ENCODE assay signal across 8 mouse cellular contexts in the genomic region with DNA sequence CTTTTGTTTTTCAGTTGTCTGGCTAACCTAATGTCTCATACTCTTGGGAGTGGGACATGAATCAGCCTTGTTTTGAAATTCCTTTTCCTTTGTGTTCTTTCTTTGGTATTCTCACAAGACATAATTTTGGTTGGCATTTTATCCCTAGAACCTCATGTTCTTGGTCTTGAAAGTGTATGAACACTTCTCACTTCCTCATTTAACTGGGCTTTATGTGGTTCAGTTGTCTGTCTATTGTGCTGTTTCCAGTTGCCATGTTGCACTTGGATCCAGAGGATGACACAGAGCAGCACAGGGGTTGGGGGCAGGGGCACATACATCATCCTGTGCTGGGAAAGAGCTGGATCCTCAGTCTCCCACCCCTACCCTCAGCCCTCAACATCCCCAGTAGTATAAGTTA. TPM values are rescaled to one million over a fixed set of nuclear protein-coding genes. Genes with fewer than 3 reads are reported as not detected.
A peak's percentile ranks its signal among the peaks of the same experiment; 100 is the strongest.
DNase-seq lines count a peak whose midpoint lies in the region; ATAC-seq lines count a peak whose summit lies in the region.

No protein-coding gene starts in this region.

- no peaks in the 10 kb centered on the region for H3K9me3 ChIP-seq in kidney, embryonic 16.5 days (ENCODE audit: low read length)
- no peaks in the 10 kb centered on the region for H3K9me3 ChIP-seq in hindbrain, embryonic 12.5 days (replicated peaks)
- no peaks in the 10 kb centered on the region for H3K9me3 ChIP-seq in midbrain, embryonic 14.5 days (ENCODE audit: control insufficient read depth, low read length)

- H3K36me3 ChIP-seq in kidney, embryonic 16.5 days (ENCODE audit: insufficient read depth, low read length) = no peaks in the 10 kb centered on the region
- 0 out of 2 replicates have a peak, but pooled peaks cover 7% of the 10 kb centered on the region for H3K36me3 ChIP-seq in hindbrain, embryonic 12.5 days
- 0 out of 2 replicates have a peak, but pooled peaks cover 3% of the 10 kb centered on the region for H3K36me3 ChIP-seq in midbrain, embryonic 14.5 days (ENCODE audit: control insufficient read depth, insufficient read depth, low read length)

- no peak for ATAC-seq in kidney, embryonic 16.5 days (ENCODE audit: low FRiP score, low TSS enrichment)
- no peak for ATAC-seq in hindbrain, embryonic 12.5 days (ENCODE audit: low FRiP score)
- no peak for ATAC-seq in midbrain, embryonic 14.5 days (ENCODE audit: low FRiP score, low TSS enrichment)

- H3K27me3 ChIP-seq in kidney, embryonic 16.5 days (ENCODE audit: insufficient read depth, low read length) = no peaks in the 10 kb centered on the region
- H3K27me3 ChIP-seq in hindbrain, embryonic 12.5 days = no peaks in the 10 kb centered on the region
- no peaks in the 10 kb centered on the region for H3K27me3 ChIP-seq in midbrain, embryonic 14.5 days (ENCODE audit: control insufficient read depth, insufficient read depth, low read length)

- peak overlapping the region; percentile 80 for H3K4me2 ChIP-seq in kidney, embryonic 16.5 days (replicated peaks; ENCODE audit: low read depth, low read length)
- H3K4me2 ChIP-seq in hindbrain, embryonic 12.5 days (replicated peaks) = peak overlapping the region; percentile 66
- peak overlapping the region; percentile 82 for H3K4me2 ChIP-seq in midbrain, embryonic 14.5 days (ENCODE audit: low read length)

- H3K4me1 ChIP-seq in kidney, embryonic 16.5 days (ENCODE audit: insufficient read depth, low read length) = peaks cover 14% of the 10 kb centered on the region
- H3K4me1 ChIP-seq in brown adipose tissue, adult 24 weeks (ENCODE audit: control insufficient read depth, insufficient read depth, insufficient read length, low read length) = peaks cover 5% of the 10 kb centered on the region; the same call in 1 of the 2 replicates
- H3K4me1 ChIP-seq in hindbrain, embryonic 12.5 days = peaks cover 20% of the 10 kb centered on the region
- peaks cover 28% of the 10 kb centered on the region for H3K4me1 ChIP-seq in midbrain, embryonic 14.5 days (ENCODE audit: control insufficient read depth, insufficient read depth, low read length)

- H3K9ac ChIP-seq in kidney, embryonic 16.5 days (replicated peaks; ENCODE audit: low read length) = 0 out of 2 replicates have a peak overlapping the region, but pooled peaks have one; percentile 27
- peak overlapping the region; percentile 28; the same call in 1 of the 2 replicates for H3K9ac ChIP-seq in hindbrain, embryonic 12.5 days
- no peak overlapping the region; the same call in 1 of the 2 replicates for H3K9ac ChIP-seq in midbrain, embryonic 14.5 days (replicated peaks; ENCODE audit: low read length)

- no peak for DNase-seq in kidney, postnatal 36 days
- no peak for DNase-seq in midbrain, embryonic 14.5 days
- no peak for DNase-seq in gastrocnemius, postnatal 10 days
- DNase-seq in left cerebral cortex, adult 18-20 months (ENCODE audit: low spot score in 2 of 2) = no peak
- DNase-seq in retina, embryonic 14.5 days (ENCODE audit: low spot score) = no peak

- peak overlapping the region; percentile 4; the same call in 1 of the 2 replicates for H3K4me3 ChIP-seq in kidney, embryonic 16.5 days (ENCODE audit: low read length)
- H3K4me3 ChIP-seq in brown adipose tissue, adult 24 weeks (ENCODE audit: insufficient read depth, low read depth, low read length) = no peak overlapping the region
- peak overlapping the region; percentile 55 for H3K4me3 ChIP-seq in hindbrain, embryonic 12.5 days
- no peak overlapping the region for H3K4me3 ChIP-seq in midbrain, embryonic 14.5 days (replicated peaks; ENCODE audit: low read depth, low read length)

- no peak overlapping the region for H3K27ac ChIP-seq in kidney, embryonic 16.5 days (ENCODE audit: low read length)
- H3K27ac ChIP-seq in brown adipose tissue, adult 24 weeks (replicated peaks; ENCODE audit: low read depth, low read length) = peak overlapping the region; percentile 51
- no peak overlapping the region for H3K27ac ChIP-seq in hindbrain, embryonic 12.5 days
- H3K27ac ChIP-seq in midbrain, embryonic 14.5 days (replicated peaks; ENCODE audit: low read depth, low read length) = no peak overlapping the region

RNA-seq across cellular contexts. Expression of gene Spop, which starts 2.1 kb away (rescaled TPM):
- 141 and 155 TPM in 2 replicates for polyA plus RNA-seq in kidney, embryonic 16.5 days (2015; fragmentation: Nextera tagmentation; extraction: Ambion mirVana)
- 83.2 and 94.8 TPM in 2 replicates for polyA plus RNA-seq in brown adipose tissue, adult 24 weeks (2012; ENCODE audit: insufficient read depth, insufficient read length, missing spikeins)
- 204 and 215 TPM in 2 replicates for polyA plus RNA-seq in hindbrain, embryonic 12.5 days (2016; fragmentation: Nextera tagmentation; extraction: Ambion mirVana)
- 138 and 161 TPM in 2 replicates for polyA plus RNA-seq in midbrain, embryonic 14.5 days (2014; fragmentation: Nextera tagmentation; extraction: Ambion mirVana)
- 100 to 1,000 TPM; 192 to 216 TPM for total RNA-seq in gastrocnemius, postnatal 10 days (2021)
- total RNA-seq in left cerebral cortex, adult 18-20 months (2021) = 100 to 1,000 TPM; 174 to 182 TPM

RNA-seq across cellular contexts. Expression of gene Slc35b1, which starts 31.4 kb away (rescaled TPM):
- 99.2 and 102 TPM in 2 replicates for polyA plus RNA-seq in kidney, embryonic 16.5 days (2015; fragmentation: Nextera tagmentation; extraction: Ambion mirVana)
- polyA plus RNA-seq in brown adipose tissue, adult 24 weeks (2012; ENCODE audit: insufficient read depth, insufficient read length, missing spikeins) = 36.4 and 42.8 TPM in 2 replicates
- 124 and 128 TPM in 2 replicates for polyA plus RNA-seq in hindbrain, embryonic 12.5 days (2016; fragmentation: Nextera tagmentation; extraction: Ambion mirVana)
- 158 and 167 TPM in 2 replicates for polyA plus RNA-seq in midbrain, embryonic 14.5 days (2014; fragmentation: Nextera tagmentation; extraction: Ambion mirVana)
- 10 to 100 TPM; 42.7 to 43.8 TPM for total RNA-seq in gastrocnemius, postnatal 10 days (2021)
- total RNA-seq in left cerebral cortex, adult 18-20 months (2021) = 10 to 100 TPM; 56.8 to 60.3 TPM

Comparison
In these comparisons a context has a peak if more than half of its experiments do, and no peak if none do; other contexts are left out.
1. H3K4me3 ChIP-seq: peak in kidney, embryonic 16.5 days (single experiment) and hindbrain, embryonic 12.5 days (single experiment); none in brown adipose tissue, adult 24 weeks (single experiment) and midbrain, embryonic 14.5 days (single experiment).
2. Peak in every context shown above with its lines, with median percentiles within 50 percentile points of each other: H3K4me2 ChIP-seq.